Mouse (Mus musculus) megakaryocyte, embryonic 14.5 days (primary cell): ENCODE results near the gene Ugcg. TPM values are rescaled to one million over a fixed set of nuclear protein-coding genes. Genes with fewer than 3 reads are reported as not detected.

ENCODE experiments used
- H3K27me3 ChIP-seq: replicated peaks from 2 replicates; pipeline ENCODE3; 2012; ENCODE audit warnings: inconsistent platforms
- H3K36me3 ChIP-seq: replicated peaks from 2 replicates; pipeline ENCODE3; 2012; ENCODE audit warnings: low read length, inconsistent platforms, mixed read lengths
- H3K4me1 ChIP-seq: 2 replicates; pipeline ENCODE4 v1.6.1; 2012; ENCODE audit warnings: inconsistent platforms
- H3K4me3 ChIP-seq: replicated peaks from 2 replicates; pipeline ENCODE3; 2012; ENCODE audit warnings: moderate library complexity, mild to moderate bottlenecking, inconsistent platforms
- H3K9me3 ChIP-seq: 2 replicates; pipeline ENCODE4 v1.6.1; 2012; ENCODE audit warnings: inconsistent platforms
- FLI1 ChIP-seq: IDR thresholded peaks from 2 replicates; pipeline ENCODE4 v1.6.1; 2012; ENCODE audit warnings: low read length, inconsistent platforms, mixed read lengths
- GATA1 ChIP-seq: IDR thresholded peaks from 3 replicates; pipeline ENCODE4 v1.6.1; 2012; ENCODE audit warnings: mixed read lengths, low read length, inconsistent platforms, borderline replicate concordance
- polyA plus RNA-seq: library from polyadenylated mRNA; stranded (reverse); fragments of >175 nt; gene quantifications from 2 replicates; pipeline ENCODE4 v1.2.3, GENCODE M21; 2012; ENCODE audit warnings: low replicate concordance; ENCODE audit not compliant: insufficient read depth

Gene Ugcg
- polyA plus RNA-seq, 1 experiment = 1.4 TPM

DNA sequence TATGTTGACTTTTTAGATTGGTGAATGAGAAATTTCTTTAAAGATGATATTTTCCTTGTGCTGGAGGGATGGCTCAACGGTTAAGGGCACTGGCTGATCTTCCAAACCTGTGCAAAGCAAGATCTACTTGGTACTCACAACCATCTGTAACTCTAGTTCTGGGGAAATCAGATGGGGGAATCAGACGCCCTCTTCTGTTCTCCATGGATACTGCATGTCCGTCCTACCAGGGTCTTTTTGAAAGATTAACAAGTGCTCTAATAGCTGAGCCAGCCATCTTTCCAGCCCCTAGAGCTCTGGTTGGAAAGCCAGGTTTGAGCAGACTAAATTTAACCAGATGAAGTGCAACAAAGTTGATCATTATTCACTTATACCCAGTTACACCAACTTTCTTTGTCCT is 1.8 kb upstream of the Ugcg start:
- Histone ChIP-seq H3K4me3 (no peak overlapping the region), H3K36me3 (no peaks in the 10 kb centered on the region), H3K27me3 (no peaks in the 10 kb centered on the region), H3K9me3 (no peaks in the 10 kb centered on the region), H3K4me1 (peaks cover 18% of the 10 kb centered on the region)
- TF ChIP-seq FLI1 (no peak), GATA1 (no peak)

DNA sequence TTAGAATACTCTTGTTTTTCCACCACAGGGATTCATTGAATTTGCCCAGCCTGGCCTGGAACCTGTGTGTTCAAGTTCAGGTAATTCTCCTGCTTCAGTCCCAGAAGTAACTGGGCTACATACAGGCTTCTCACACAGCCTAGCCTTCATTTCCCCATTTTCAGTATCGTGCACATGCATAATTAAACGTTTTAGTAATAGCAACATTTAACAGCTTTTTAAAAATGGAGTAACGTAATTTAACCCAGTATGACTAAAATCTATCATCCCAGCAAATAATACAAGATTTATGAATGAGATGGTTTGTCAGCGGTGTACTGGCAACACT is 619 bp upstream of the Ugcg start:
- Histone ChIP-seq H3K4me3 (peak overlapping the region; percentile 99), H3K36me3 (no peaks in the 10 kb centered on the region), H3K27me3 (no peaks in the 10 kb centered on the region), H3K9me3 (no peaks in the 10 kb centered on the region), H3K4me1 (peaks cover 21% of the 10 kb centered on the region)
- TF ChIP-seq FLI1 (no peak), GATA1 (no peak)

DNA sequence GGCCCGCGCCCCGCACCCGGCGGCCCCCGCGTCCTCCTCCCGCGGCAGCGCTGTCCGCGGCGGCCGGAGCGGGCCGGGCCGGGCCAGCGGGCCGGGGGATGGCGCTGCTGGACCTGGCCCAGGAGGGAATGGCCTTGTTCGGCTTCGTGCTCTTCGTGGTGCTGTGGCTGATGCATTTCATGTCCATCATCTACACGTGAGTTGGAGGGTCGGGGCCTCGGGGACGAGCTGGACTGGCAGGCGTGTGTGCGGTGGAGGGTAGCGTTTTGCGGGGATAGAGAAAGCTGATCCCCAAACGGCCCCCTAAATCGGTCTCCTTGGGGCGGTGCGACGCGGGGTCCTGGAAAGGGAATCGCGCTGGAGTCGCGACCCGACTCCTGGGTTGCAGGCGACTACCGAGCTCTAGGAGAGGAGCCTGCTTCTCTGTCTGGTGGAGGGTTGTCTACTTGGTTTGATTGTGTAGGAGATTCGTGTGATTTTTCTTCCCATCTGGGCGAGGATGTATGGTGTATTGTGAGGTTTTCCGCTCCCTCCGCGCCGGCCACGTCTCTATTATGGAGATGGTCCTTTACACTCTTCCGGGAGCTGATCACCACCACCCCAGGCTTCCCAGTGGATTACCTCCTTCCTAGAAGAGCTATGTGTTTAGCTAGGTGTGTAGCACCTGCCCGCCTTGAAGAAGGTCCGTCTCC is 635 bp downstream of the Ugcg start:
- no peaks in the 10 kb centered on the region for H3K9me3 ChIP-seq

DNA sequence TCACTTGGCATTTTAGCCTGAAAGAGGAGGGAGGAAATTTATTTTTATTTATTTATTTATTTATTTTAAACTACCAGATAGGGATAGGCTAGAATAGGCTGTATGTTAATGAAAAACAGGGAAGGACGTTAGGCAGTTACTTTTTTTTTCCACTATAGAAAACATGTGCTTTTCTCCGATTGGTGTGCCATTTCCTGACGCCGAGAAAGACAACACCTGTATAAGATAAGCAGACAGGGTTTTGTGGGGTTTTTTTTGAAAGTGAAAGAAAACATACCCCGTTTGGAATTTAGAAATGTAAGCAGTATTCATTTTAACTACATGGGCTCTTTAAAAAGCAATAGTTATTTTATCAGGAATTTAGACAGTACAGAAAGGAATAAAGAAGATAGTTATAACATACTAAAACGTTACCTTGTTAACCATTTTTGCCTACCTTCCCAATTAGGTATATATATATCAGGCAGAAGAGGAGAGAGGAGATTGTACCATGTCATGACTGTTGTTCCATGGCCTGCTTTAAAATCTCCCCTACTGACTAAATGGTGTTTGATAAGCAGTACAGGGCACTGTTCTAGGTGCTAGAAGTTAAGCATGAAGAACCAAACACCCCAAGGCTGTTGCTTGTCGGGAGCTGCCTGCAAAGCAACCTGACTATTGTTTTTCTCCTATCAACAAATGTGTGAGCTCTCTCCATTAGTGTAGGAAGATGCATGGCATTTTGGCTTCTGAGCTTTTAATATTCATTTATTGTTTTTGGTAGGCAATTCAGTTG is 1.8 kb downstream of the Ugcg start:
- Histone ChIP-seq H3K36me3 (no peaks in the 10 kb centered on the region), H3K27me3 (no peaks in the 10 kb centered on the region), H3K4me3 (peak overlapping the region; percentile 99), H3K9me3 (no peaks in the 10 kb centered on the region), H3K4me1 (peaks cover 39% of the 10 kb centered on the region)
- no peak for TF ChIP-seq FLI1
- TF ChIP-seq GATA1 = no peak

More for the DNA sequence above, 635 bp downstream of the Ugcg start:
- Histone ChIP-seq H3K4me1 (peaks cover 30% of the 10 kb centered on the region), H3K4me3 (peak overlapping the region; percentile 99), H3K27me3 (no peaks in the 10 kb centered on the region), H3K36me3 (no peaks in the 10 kb centered on the region)
- no peak for TF ChIP-seq GATA1
- TF ChIP-seq FLI1 = no peak

DNA sequence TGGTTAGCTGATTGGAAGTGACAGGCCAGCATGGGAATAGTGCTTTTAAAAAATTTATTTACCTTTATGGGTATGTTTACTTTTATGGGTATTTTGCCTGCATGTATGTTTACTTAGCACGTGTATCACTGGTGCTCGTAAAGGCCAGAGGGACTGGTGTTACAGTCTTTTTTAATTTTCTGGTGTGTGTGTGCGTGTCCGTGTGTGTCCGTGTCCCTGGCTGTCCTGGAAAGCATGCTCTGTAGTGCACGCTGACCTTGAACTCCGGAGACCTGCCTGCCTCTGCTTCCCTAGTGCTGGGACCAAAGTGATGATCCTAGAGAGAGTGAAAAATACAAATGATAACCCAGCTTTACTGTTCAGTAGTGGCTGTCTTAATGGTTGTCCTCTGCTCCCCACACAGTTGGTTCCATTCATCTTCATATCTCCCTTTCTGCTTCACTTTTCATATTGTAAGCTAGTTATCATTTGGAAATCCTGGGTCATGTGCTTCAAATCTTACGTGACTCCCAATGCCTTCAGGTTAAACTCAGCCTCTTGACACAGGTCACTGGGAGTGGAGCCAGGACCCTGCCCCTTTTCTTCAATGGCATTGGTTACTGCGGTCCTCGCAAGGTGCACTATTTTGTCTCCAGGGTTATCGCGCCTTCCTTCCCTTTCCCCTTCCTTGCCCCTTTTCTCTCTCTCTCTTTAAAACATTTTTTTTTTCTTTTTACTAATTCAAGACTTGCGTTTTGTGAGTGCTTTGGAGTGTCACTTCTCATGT is 5.9 kb downstream of the Ugcg start:
- Histone ChIP-seq H3K36me3 (no peaks in the 10 kb centered on the region), H3K4me1 (peaks cover 66% of the 10 kb centered on the region), H3K4me3 (no peak overlapping the region), H3K9me3 (no peaks in the 10 kb centered on the region), H3K27me3 (no peaks in the 10 kb centered on the region)
- TF ChIP-seq GATA1 (no peak), FLI1 (no peak)

DNA sequence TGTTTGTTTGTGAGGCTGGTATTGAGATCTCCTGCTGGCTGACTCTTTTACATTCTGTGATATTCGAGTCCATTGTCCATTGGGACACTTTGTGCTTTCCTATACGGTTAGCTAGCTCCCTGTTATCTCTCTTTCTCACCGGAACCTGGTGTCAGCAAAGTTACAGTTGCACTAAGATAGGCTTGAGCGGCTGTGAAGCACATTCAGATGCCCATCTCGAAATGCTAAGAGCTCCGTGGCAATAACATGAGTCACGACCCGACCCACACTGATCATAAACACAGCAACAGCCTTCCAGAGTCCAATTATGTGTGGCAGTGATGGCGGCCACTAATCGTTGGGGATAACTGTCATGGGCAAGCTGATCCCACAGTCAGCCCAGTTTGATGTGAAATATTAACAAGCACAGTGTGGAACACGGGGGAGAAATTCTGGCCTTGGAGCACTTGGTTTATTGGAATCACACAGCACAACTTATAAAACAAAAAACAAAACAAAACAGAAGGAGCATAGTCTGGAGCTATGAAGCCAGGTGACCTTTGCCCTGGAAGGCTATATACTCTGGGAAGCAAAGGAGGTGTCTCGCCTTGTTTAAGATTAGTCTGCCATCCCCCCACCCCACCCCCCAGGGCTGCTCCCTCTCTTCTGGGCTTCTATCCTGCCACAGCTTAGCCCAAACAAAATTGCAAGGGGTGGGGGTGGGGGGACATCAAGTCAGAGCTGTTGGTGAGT is 7.5 kb downstream of the Ugcg start:
- no peak for TF ChIP-seq FLI1
- peaks cover 71% of the 10 kb centered on the region for H3K4me1 ChIP-seq
- H3K27me3 ChIP-seq = no peaks in the 10 kb centered on the region
- H3K36me3 ChIP-seq = peaks cover 2% of the 10 kb centered on the region
- H3K4me3 ChIP-seq = peak overlapping the region; percentile 83
- no peaks in the 10 kb centered on the region for H3K9me3 ChIP-seq

DNA sequence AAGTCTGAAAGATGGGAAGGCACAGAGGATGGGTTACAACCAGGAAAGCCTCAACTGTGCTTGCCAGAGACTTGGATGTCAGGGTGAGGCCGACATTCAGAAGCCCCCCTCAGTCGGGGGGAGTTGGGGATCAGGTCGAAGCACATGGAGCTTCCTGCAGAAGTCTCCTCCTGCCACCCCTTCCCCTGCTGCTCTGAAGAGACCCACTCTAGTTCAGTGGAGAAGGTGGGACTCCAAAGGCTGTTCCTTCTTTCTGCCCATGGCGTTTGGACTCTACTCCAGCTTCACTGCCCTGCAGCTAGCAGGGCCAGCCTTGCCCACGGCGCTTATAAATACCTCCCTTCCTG is 8.0 kb downstream of the Ugcg start:
- TF ChIP-seq GATA1 (no peak), FLI1 (no peak)
- H3K9me3 ChIP-seq = no peaks in the 10 kb centered on the region
- peaks cover 73% of the 10 kb centered on the region for H3K4me1 ChIP-seq
- peak overlapping the region; percentile 83 for H3K4me3 ChIP-seq
- no peaks in the 10 kb centered on the region for H3K27me3 ChIP-seq
- H3K36me3 ChIP-seq = peaks cover 2% of the 10 kb centered on the region

DNA sequence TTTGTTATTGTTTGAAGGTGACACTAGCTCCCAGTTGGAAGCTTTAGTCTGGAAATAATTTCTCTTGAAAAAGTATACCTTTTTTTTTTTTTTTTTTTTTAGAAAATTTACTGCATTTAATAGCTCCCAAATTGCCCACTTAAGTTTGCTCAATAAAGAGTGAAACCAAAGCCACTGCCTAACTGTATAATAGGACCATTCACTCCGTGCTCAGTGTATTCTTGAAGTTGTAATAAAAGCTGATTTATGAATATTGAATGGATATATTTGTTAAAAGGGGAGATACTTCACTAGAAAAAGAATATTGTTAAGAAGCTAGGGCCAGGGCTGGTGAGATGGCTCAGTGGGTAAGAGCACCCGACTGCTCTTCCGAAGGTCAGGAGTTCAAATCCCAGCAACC is 8.4 kb downstream of the Ugcg start:
- TF ChIP-seq GATA1 (no peak), FLI1 (no peak)
- Histone ChIP-seq H3K4me3 (no peak overlapping the region), H3K36me3 (peaks cover 2% of the 10 kb centered on the region), H3K27me3 (no peaks in the 10 kb centered on the region), H3K4me1 (peaks cover 76% of the 10 kb centered on the region), H3K9me3 (no peaks in the 10 kb centered on the region)

DNA sequence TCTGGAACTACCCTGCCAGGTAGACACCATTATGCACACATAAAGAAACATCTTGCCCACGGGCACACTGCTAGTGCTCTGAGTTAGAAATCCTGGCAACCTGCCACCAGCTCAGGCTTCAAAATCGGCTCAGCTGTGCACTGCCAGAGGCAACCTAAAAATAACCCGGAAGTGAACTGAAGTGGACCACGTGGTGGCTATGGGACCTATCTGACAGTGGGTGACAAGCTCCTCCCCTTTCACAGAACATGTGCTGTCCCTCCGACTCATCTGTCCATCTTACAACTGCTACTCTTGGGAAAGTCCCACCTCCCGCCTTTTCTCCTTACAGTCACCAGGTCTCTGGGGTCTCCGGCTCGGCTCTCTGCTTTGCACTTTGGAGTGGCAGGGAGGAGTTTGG is 10.3 kb downstream of the Ugcg start:
- TF ChIP-seq GATA1 (no peak), FLI1 (no peak)
- peaks cover 79% of the 10 kb centered on the region for H3K4me1 ChIP-seq
- peaks cover 2% of the 10 kb centered on the region for H3K36me3 ChIP-seq
- peak overlapping the region; percentile 62 for H3K4me3 ChIP-seq
- no peaks in the 10 kb centered on the region for H3K9me3 ChIP-seq
- H3K27me3 ChIP-seq = no peaks in the 10 kb centered on the region
